In the genomic region with DNA sequence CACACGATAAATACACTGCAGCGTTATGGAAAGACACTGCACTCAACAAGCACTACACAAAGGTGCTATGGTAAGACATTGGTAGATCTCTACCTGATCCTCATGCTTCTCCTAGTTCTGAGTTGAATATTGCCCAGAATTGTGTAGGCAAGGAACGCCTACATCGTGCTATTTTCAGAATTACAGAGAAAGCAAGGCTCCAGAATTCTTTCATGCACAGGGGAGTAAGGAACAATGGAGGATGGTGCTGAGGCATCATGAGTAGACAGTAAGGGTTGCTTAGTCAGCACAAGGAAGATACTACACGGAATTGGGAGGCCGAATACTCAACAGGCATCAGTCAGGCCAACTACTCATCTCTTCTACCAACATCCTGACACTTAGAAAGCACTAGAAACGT, we compare ENCODE assay signal across 24 mouse cellular contexts.
"Had no signal": no experiment of that assay in that cellular context is flagged by ENCODE, and none has a peak within 500 bp of the region (broad histone marks: within the 10 kb centered on the region; RNA-seq: fewer than 3 reads in every experiment).

No protein-coding gene starts in this region.

- ATAC-seq: hindbrain, embryonic 16.5 days; inflammation-experienced regulatory T-cells, adult 6 months; intestine, embryonic 15.5 days; intestine, postnatal 0 days had no signal

- H3K4me3 ChIP-seq: heart, embryonic 10.5 days; heart, embryonic 12.5 days; hindbrain, embryonic 10.5 days; hindbrain, embryonic 12.5 days; intestine, embryonic 15.5 days; layer of hippocampus, adult 2 months; limb, embryonic 10.5 days; limb, embryonic 12.5 days; liver, embryonic 13.5 days had no signal

- H3K27ac ChIP-seq: heart, embryonic 10.5 days; hindbrain, embryonic 10.5 days; hindbrain, embryonic 12.5 days; hindbrain, embryonic 14.5 days; intestine, embryonic 15.5 days; layer of hippocampus, adult 2 months; limb, embryonic 10.5 days; limb, embryonic 12.5 days; liver, embryonic 13.5 days had no signal

- DNase-seq: gastrocnemius, postnatal 14 days; gastrocnemius, postnatal 36 days; heart, adult 11 months; heart, postnatal 10 days; heart, postnatal 4 days; kidney, adult 18-20 months; kidney, adult 8-10 months; kidney, postnatal 10 days; kidney, postnatal 25 days; kidney, postnatal 4 days; liver; liver, embryonic 13.5 days had no signal
